Mouse (Mus musculus): ENCODE results near the gene Tdrd7.

GRCm38 (mm10) chr4:46023021-46023481, 57.9 kb downstream of the Tdrd7 start:
- no peak for TF ChIP-seq CTCF (IDR thresholded peaks at IDR 0.05)
- TF ChIP-seq EP300 (IDR thresholded peaks at IDR 0.05), result no peak

All from lung, postnatal 0 days (tissue).